Mouse (Mus musculus) neural tube, embryonic 12.5 days (tissue): Measurements from ENCODE around the gene Nphp4. TPM values are rescaled to one million over a fixed set of nuclear protein-coding genes. Genes with fewer than 3 reads are reported as not detected.

ENCODE experiments used
- ATAC-seq: fragments of 200-750 bp; cut with Nextera tagmentation; 2 replicates; pipeline ENCODE4 v1.8.0; 2017; ENCODE audit warnings: low read depth, mild to moderate bottlenecking, moderate TSS enrichment, moderate library complexity; ENCODE audit not compliant: low FRiP score
- H3K27ac ChIP-seq: fragments of 300-500 bp; sonication (generic); 2 replicates; pipeline ENCODE4 v1.5.1; 2016
- H3K27me3 ChIP-seq: fragments of 300-500 bp; sonication (generic); replicated peaks from 2 replicates; pipeline ENCODE4 v1.6.1; 2016; ENCODE audit warnings: mild to moderate bottlenecking
- H3K36me3 ChIP-seq: fragments of 300-500 bp; sonication (generic); 2 replicates; pipeline ENCODE4 v1.6.1; 2016; ENCODE audit warnings: mild to moderate bottlenecking
- H3K4me1 ChIP-seq: fragments of 300-500 bp; sonication (generic); 2 replicates; pipeline ENCODE4 v1.6.1; 2016
- H3K4me2 ChIP-seq: fragments of 300-500 bp; sonication (generic); replicated peaks from 2 replicates; pipeline ENCODE4 v1.6.1; 2016; ENCODE audit warnings: mild to moderate bottlenecking
- H3K4me3 ChIP-seq: fragments of 300-500 bp; sonication (generic); 2 replicates; pipeline ENCODE4 v1.5.1; 2016
- H3K9ac ChIP-seq: fragments of 300-500 bp; sonication (generic); 2 replicates; pipeline ENCODE4 v1.6.1; 2016; ENCODE audit warnings: mild to moderate bottlenecking
- H3K9me3 ChIP-seq: fragments of 300-500 bp; sonication (generic); 2 replicates; pipeline ENCODE4 v1.6.1; 2016; ENCODE audit warnings: mild to moderate bottlenecking
- WGBS: fragments of 180-500 bp; shearing (Covaris S2); methylation state at CpG from one replicate; pipeline ENCODE4 v1.1.7; 2016; 5-methylcytosine and 5-hydroxymethylcytosine counted together
- polyA plus RNA-seq: library from polyadenylated mRNA; unstranded; fragments of >200 nt; fragmentation: Nextera tagmentation; extraction: Ambion mirVana; gene quantifications from 2 replicates; pipeline ENCODE4 v1.2.1, GENCODE M21; 2016

Nphp4 gene
- polyA plus RNA-seq, 1 experiment from 2014 or later = 7.2 TPM

GRCm38 (mm10) chr4:152454153-152454552 is 22.4 kb upstream of the Nphp4 start:
- Histone ChIP-seq H3K36me3 (no peaks in the 10 kb centered on the region), H3K4me3 (no peak overlapping the region), H3K4me2 (no peak overlapping the region), H3K9ac (no peak overlapping the region), H3K27ac (no peak overlapping the region), H3K9me3 (no peaks in the 10 kb centered on the region), H3K4me1 (peaks cover 8% of the 10 kb centered on the region; the same call in 1 of the 2 replicates), H3K27me3 (no peaks in the 10 kb centered on the region)
- 79% methylated on average over 12 of the region's 12 CpGs for WGBS
- ATAC-seq = no peak

DNA sequence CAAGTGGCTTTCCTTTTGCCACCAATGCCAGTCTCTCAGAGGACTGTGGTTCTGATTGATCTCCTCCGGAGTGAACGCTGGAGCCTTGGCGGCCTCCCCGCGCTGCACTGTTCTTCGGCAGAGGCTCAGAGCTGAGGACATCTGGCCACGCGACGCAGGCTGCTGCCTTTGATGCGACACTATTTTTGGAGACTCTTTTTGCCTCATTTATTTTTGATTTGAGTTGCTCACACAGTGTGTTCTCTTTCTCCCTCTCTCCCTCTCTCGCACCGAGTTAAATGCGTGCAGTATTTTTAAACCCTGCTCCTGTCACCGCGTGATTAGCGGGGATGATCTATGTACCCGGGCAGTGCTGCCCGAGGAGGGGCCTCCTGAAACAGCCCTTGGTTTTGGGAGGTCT is 19.9 kb upstream of the Nphp4 start:
- ATAC-seq = no peak

DNA sequence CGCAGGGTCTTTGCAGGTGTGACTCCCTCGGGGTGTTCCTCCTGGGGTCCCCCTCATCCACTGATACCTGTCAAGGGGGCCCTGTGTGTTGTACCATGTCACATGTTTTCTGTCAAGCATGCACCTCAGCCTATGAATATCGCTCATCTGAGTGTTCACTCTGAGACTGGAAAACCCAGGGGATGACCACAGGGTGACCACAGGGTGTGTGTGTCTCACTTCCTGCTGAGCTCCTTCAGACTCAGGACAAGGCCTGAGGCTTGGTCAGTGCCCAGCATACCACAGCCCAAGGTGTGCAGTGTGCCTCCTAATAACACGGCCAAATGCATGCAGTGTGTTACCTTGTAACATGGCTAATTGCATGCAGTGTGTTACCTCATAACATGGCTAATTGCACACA is 18.8 kb upstream of the Nphp4 start:
- Histone ChIP-seq H3K36me3 (no peaks in the 10 kb centered on the region), H3K27me3 (no peaks in the 10 kb centered on the region), H3K27ac (no peak overlapping the region), H3K9ac (no peak overlapping the region), H3K9me3 (no peaks in the 10 kb centered on the region), H3K4me1 (peaks cover 8% of the 10 kb centered on the region; the same call in 1 of the 2 replicates), H3K4me3 (no peak overlapping the region), H3K4me2 (no peak overlapping the region)
- no peak for ATAC-seq
- WGBS = 93% methylated on average over 4 of the region's 4 CpGs

More for the DNA sequence above, 19.9 kb upstream of the Nphp4 start:
- H3K9me3 ChIP-seq = no peaks in the 10 kb centered on the region
- H3K27me3 ChIP-seq = no peaks in the 10 kb centered on the region
- H3K4me1 ChIP-seq = peaks cover 8% of the 10 kb centered on the region; the same call in 1 of the 2 replicates
- no peak overlapping the region for H3K9ac ChIP-seq
- no peaks in the 10 kb centered on the region for H3K36me3 ChIP-seq
- no peak overlapping the region for H3K27ac ChIP-seq
- no peak overlapping the region for H3K4me2 ChIP-seq
- H3K4me3 ChIP-seq = no peak overlapping the region
- 65% methylated on average over 18 of the region's 18 CpGs for WGBS

DNA sequence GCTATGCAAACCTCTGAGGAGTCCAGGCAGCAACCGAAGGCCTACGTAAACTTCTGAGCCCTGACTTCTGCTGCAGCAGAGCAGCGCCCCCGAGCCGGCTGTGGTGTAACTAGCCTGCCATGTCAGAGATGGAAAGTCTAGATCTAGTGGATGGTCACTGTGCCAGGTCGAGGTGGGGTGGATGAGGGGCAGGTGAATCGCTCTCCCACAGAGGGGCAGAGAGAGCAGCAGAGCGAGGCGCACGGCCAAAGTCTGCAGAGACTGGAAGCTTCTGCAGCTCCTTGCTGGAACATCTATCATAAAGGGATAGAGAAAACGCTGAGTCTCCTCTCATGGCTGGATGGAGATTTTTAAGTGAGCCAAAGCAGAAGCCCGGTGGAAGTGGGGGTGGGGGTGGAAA is 14.0 kb upstream of the Nphp4 start:
- Histone ChIP-seq H3K4me1 (peaks cover 18% of the 10 kb centered on the region), H3K4me3 (no peak overlapping the region), H3K9me3 (no peaks in the 10 kb centered on the region), H3K9ac (no peak overlapping the region), H3K4me2 (no peak overlapping the region), H3K27ac (no peak overlapping the region), H3K36me3 (no peaks in the 10 kb centered on the region), H3K27me3 (no peaks in the 10 kb centered on the region)
- 85% methylated on average over 12 of the region's 12 CpGs for WGBS
- ATAC-seq = no peak

DNA sequence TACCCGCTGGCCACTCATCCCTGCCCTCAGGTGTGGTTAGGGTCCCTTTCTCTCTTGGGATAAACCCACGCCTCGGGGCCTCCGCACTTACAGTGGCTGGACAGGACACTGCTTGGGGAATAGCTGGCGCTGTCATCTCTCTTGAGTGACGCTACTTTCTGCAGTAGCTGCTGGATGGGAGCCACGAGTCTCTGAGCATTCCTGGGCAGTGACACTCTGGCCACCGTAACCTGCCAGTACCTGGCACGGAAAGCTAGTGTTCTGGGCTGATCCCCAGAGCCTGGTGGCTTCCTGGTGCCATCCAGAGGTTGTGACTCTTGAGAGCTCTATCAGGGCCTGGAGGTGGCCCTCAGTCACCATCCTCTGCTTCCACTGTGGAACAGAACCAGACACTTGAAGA is 13.4 kb upstream of the Nphp4 start:
- 88% methylated on average over 9 of the region's 9 CpGs for WGBS
- Histone ChIP-seq H3K36me3 (no peaks in the 10 kb centered on the region), H3K27me3 (no peaks in the 10 kb centered on the region), H3K9me3 (no peaks in the 10 kb centered on the region), H3K4me3 (no peak overlapping the region), H3K9ac (no peak overlapping the region), H3K4me2 (no peak overlapping the region), H3K4me1 (peaks cover 18% of the 10 kb centered on the region), H3K27ac (no peak overlapping the region)
- no peak for ATAC-seq

DNA sequence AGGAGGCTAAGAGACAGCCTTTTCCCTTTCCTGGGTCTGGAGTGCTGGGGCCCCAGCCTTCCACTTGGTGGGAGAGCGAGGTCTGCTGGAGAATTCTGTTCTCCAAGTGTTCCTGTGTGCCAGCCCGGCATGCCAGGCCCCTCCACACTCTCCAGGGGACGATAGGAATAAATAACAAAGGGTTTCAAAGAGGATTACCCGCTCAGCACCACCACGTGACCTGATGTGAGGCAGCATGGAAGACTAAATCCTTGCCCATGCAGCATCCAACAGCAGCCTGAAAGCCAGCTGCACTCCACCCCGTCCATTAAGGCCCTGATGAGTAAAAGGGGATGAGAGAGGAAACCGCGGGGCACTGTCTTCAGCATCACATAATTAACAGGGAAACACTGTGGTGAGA is 11.4 kb upstream of the Nphp4 start:
- H3K4me1 ChIP-seq = peaks cover 18% of the 10 kb centered on the region
- 34% methylated on average over 8 of the region's 8 CpGs for WGBS
- no peaks in the 10 kb centered on the region for H3K36me3 ChIP-seq
- no peak overlapping the region for H3K4me2 ChIP-seq
- H3K27me3 ChIP-seq = no peaks in the 10 kb centered on the region
- H3K9me3 ChIP-seq = no peaks in the 10 kb centered on the region
- no peak overlapping the region for H3K9ac ChIP-seq
- no peak overlapping the region for H3K27ac ChIP-seq
- no peak overlapping the region for H3K4me3 ChIP-seq
- ATAC-seq = peak; percentile 57

- H3K9ac ChIP-seq = no peak overlapping the region
Measured at GRCm38 (mm10) chr4:152466601-152467000, 9.9 kb upstream of the Nphp4 start.

DNA sequence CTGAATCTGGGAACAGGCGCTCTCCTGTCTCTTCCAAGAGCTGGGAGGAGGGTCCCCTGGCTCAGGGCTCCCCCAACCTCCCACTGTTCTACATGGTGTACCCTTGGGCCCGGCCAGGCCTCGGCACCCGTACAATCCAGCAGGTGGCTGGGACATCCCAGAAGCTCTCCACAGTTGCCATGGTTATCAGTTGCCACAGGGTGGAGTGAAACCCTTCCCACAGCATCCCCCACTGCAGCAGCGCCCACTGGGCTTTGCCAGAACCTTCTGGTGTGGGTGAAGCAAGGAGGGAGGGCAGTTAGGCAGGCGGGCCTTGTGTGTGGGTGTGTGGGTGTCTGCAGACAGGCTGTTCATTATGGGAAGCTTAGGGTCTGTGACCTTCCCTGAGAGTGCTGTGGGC is 8.6 kb upstream of the Nphp4 start:
- ATAC-seq = no peak
- H3K27ac ChIP-seq = no peak overlapping the region
- H3K9me3 ChIP-seq = peaks cover 12% of the 10 kb centered on the region; the same call in 1 of the 2 replicates
- H3K4me2 ChIP-seq = no peak overlapping the region
- WGBS = 87% methylated on average over 6 of the region's 6 CpGs
- H3K27me3 ChIP-seq = no peaks in the 10 kb centered on the region
- peaks cover 18% of the 10 kb centered on the region for H3K4me1 ChIP-seq
- H3K4me3 ChIP-seq = no peak overlapping the region
- no peaks in the 10 kb centered on the region; the same call in 1 of the 2 replicates for H3K36me3 ChIP-seq
- no peak overlapping the region for H3K9ac ChIP-seq

More at GRCm38 (mm10) chr4:152466601-152467000, 9.9 kb upstream of the Nphp4 start:
- Histone ChIP-seq H3K27ac (no peak overlapping the region), H3K4me3 (no peak overlapping the region), H3K4me1 (peaks cover 18% of the 10 kb centered on the region), H3K36me3 (no peaks in the 10 kb centered on the region), H3K9me3 (peaks cover 4% of the 10 kb centered on the region; the same call in 1 of the 2 replicates), H3K4me2 (no peak overlapping the region), H3K27me3 (no peaks in the 10 kb centered on the region)
- 82% methylated on average over 13 of the region's 13 CpGs for WGBS
- ATAC-seq = no peak

DNA sequence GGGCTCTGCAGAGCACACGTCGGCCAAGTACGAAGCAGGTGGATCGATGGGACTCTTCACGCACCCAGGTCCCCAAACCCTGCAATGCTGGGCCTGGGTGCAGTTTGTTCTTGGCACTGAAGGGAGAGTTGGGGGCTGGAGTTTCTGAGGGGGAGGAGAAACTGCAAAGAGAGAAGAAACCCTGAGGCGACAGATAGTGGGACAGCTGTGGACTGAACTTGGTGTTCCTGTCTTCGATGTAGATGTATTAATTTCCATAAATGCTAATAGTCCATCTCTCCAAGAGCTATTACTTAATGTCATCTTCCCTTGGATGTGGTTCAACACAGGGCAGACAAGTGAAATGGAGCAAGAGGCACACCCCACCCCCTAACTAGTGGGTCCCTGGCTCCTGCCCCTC is 565 bp upstream of the Nphp4 start:
- WGBS = 85% methylated on average over 7 of the region's 7 CpGs

GRCm38 (mm10) chr4:152477106-152477465 is 580 bp downstream of the Nphp4 start:
- Histone ChIP-seq H3K9ac (peak overlapping the region; percentile 83), H3K27ac (no peak overlapping the region), H3K36me3 (no peaks in the 10 kb centered on the region; the same call in 1 of the 2 replicates), H3K27me3 (peaks cover 16% of the 10 kb centered on the region), H3K4me1 (peaks cover 25% of the 10 kb centered on the region), H3K4me2 (peak overlapping the region; percentile 90), H3K9me3 (peaks cover 3% of the 10 kb centered on the region; the same call in 1 of the 2 replicates), H3K4me3 (peak overlapping the region; percentile 71)
- peak; percentile 29; the same call in 1 of the 2 replicates for ATAC-seq
- WGBS = 1% methylated on average over 11 of the region's 21 CpGs

More for the DNA sequence above, 565 bp upstream of the Nphp4 start:
- Histone ChIP-seq H3K4me2 (peak overlapping the region; percentile 90), H3K27ac (no peak overlapping the region), H3K27me3 (peaks cover 16% of the 10 kb centered on the region), H3K4me1 (peaks cover 25% of the 10 kb centered on the region), H3K9me3 (peaks cover 12% of the 10 kb centered on the region; the same call in 1 of the 2 replicates), H3K9ac (no peak overlapping the region), H3K4me3 (no peak overlapping the region), H3K36me3 (no peaks in the 10 kb centered on the region; the same call in 1 of the 2 replicates)
- no peak for ATAC-seq

DNA sequence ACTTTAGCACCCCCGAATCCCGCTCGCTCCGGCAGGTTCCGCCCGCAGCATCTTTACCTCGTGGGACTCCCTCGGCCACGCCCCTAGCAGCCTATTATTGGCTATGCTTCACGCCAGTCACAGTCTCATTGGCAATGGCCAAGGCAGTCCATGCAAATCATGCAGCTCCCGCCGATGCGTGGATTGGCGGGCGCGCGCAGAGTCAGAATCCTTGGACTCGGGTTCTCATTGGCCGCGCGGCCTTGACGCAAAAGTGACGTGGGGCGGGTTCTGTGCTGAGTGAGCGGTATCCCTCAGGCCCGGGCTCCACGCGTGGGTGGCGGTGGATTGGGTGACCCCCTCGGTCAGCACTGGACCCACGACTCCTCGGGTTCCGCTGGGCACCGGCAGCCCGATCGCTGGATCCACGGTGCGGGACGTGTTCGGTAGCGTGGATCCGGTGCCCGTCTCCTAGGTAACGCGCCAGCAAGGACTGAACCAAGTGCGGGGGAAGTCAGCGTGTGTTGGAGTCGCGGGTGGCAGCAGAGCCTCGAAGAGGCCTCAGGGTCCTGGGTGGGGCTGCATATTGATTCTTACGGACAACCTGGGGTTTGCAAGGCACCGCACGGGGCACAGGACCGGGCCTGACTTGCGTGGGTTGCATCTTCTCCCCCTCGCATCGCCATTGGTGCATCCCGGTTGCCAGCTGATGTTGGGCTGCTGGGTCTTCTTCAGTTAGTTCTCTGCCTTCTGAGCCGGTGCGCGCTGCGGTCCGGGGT is 1.1 kb downstream of the Nphp4 start, which contains the start of gene Kcnab2:
Kcnab2 (minus strand) TSS at position 406 of the 758 bp plus-strand sequence.
- H3K4me3 ChIP-seq = peak within 1 kb of the TSS; percentile 71
- peak within 1 kb of the TSS; percentile 83 for H3K9ac ChIP-seq
- under 1% methylated on average over 63 of the region's 63 CpGs for WGBS
- H3K4me2 ChIP-seq = peak within 1 kb of the TSS; percentile 90
- peaks cover 25% of the 10 kb centered on the region for H3K4me1 ChIP-seq
- peak; percentile 98 for ATAC-seq
- H3K27me3 ChIP-seq = peaks cover 16% of the 10 kb centered on the region
- no peaks in the 10 kb centered on the region for H3K9me3 ChIP-seq
- peak within 1 kb of the TSS; percentile 59; the same call in 1 of the 2 replicates for H3K27ac ChIP-seq
- no peaks in the 10 kb centered on the region for H3K36me3 ChIP-seq

- WGBS = under 1% methylated on average over 13 of the region's 13 CpGs
- H3K36me3 ChIP-seq = no peaks in the 10 kb centered on the region
- peak overlapping the region; percentile 71 for H3K4me3 ChIP-seq
- H3K27me3 ChIP-seq = peaks cover 16% of the 10 kb centered on the region
- peaks cover 25% of the 10 kb centered on the region for H3K4me1 ChIP-seq
- H3K27ac ChIP-seq = peak overlapping the region; percentile 59; the same call in 1 of the 2 replicates
- no peak; the same call in 1 of the 2 replicates for ATAC-seq
- H3K9ac ChIP-seq = peak overlapping the region; percentile 83
- no peaks in the 10 kb centered on the region for H3K9me3 ChIP-seq
- H3K4me2 ChIP-seq = peak overlapping the region; percentile 90
Measured at GRCm38 (mm10) chr4:152478224-152478567, 1.7 kb downstream of the Nphp4 start.
